8 mouse cellular contexts compared by ENCODE assay signal in genomic region chr2:152392786-152393185, GRCm38 (mm10). TPM values are rescaled to one million over a fixed set of nuclear protein-coding genes. Genes with fewer than 3 reads are reported as not detected.
DNase-seq lines count a peak whose midpoint lies in the region; ATAC-seq lines count a peak whose summit lies in the region.

No protein-coding gene starts in this region.

- no peak overlapping the region for H3K9ac ChIP-seq in hindbrain, embryonic 12.5 days
- no peak overlapping the region for H3K9ac ChIP-seq in embryonic facial prominence, embryonic 14.5 days (ENCODE audit: low read depth, low read length)
- H3K9ac ChIP-seq in neural tube, embryonic 13.5 days = no peak overlapping the region

- no peak for ATAC-seq in hindbrain, embryonic 12.5 days (ENCODE audit: low FRiP score)
- peak; percentile 34 for ATAC-seq in activated CD4-positive, CD25-positive, alpha-beta regulatory T cell, adult 4 months
- ATAC-seq in embryonic facial prominence, embryonic 14.5 days (ENCODE audit: low read depth) = no peak
- no peak for ATAC-seq in neural tube, embryonic 13.5 days (ENCODE audit: low read depth)

- no peak overlapping the region for H3K27ac ChIP-seq in hindbrain, embryonic 12.5 days
- no peak overlapping the region for H3K27ac ChIP-seq in hindbrain, embryonic 10.5 days
- no peak overlapping the region for H3K27ac ChIP-seq in embryonic facial prominence, embryonic 14.5 days (replicated peaks; ENCODE audit: low read depth, low read length)
- H3K27ac ChIP-seq in neural tube, embryonic 13.5 days (replicated peaks) = no peak overlapping the region

- WGBS in hindbrain, embryonic 12.5 days = 13% methylated on average over 3 of the region's 3 CpGs
- WGBS in hindbrain, embryonic 10.5 days = 22% methylated on average over 3 of the region's 3 CpGs
- 13% methylated on average over 3 of the region's 3 CpGs for WGBS in embryonic facial prominence, embryonic 14.5 days
- 27% methylated on average over 3 of the region's 3 CpGs for WGBS in neural tube, embryonic 13.5 days

- H3K9me3 ChIP-seq in hindbrain, embryonic 12.5 days (replicated peaks) = no peaks in the 10 kb centered on the region
- H3K9me3 ChIP-seq in hindbrain, embryonic 10.5 days = no peaks in the 10 kb centered on the region
- no peaks in the 10 kb centered on the region for H3K9me3 ChIP-seq in embryonic facial prominence, embryonic 14.5 days (ENCODE audit: control insufficient read depth, low read length)
- no peaks in the 10 kb centered on the region for H3K9me3 ChIP-seq in neural tube, embryonic 13.5 days

- H3K4me1 ChIP-seq in hindbrain, embryonic 12.5 days = peaks cover 31% of the 10 kb centered on the region
- H3K4me1 ChIP-seq in hindbrain, embryonic 10.5 days (replicated peaks) = peaks cover 45% of the 10 kb centered on the region
- H3K4me1 ChIP-seq in embryonic facial prominence, embryonic 14.5 days (ENCODE audit: control insufficient read depth, insufficient read depth, low read length) = peaks cover 11% of the 10 kb centered on the region; the same call in 1 of the 2 replicates
- H3K4me1 ChIP-seq in neural tube, embryonic 13.5 days (replicated peaks) = peaks cover 32% of the 10 kb centered on the region

- H3K4me2 ChIP-seq in hindbrain, embryonic 12.5 days (replicated peaks) = peak overlapping the region; percentile 76; the same call in 1 of the 2 replicates
- H3K4me2 ChIP-seq in embryonic facial prominence, embryonic 14.5 days (ENCODE audit: low read depth, low read length) = no peak overlapping the region
- peak overlapping the region; percentile 98; the same call in 1 of the 2 replicates for H3K4me2 ChIP-seq in neural tube, embryonic 13.5 days

- peaks cover 13% of the 10 kb centered on the region; the same call in 1 of the 2 replicates for H3K36me3 ChIP-seq in hindbrain, embryonic 12.5 days
- peaks cover 14% of the 10 kb centered on the region for H3K36me3 ChIP-seq in hindbrain, embryonic 10.5 days
- peaks cover 16% of the 10 kb centered on the region; the same call in 1 of the 2 replicates for H3K36me3 ChIP-seq in embryonic facial prominence, embryonic 14.5 days (ENCODE audit: control insufficient read depth, insufficient read depth, low read length)
- peaks cover 14% of the 10 kb centered on the region for H3K36me3 ChIP-seq in neural tube, embryonic 13.5 days

- no peaks in the 10 kb centered on the region for H3K27me3 ChIP-seq in hindbrain, embryonic 12.5 days
- H3K27me3 ChIP-seq in hindbrain, embryonic 10.5 days (ENCODE audit: insufficient read depth, poor library complexity, severe bottlenecking) = no peaks in the 10 kb centered on the region; the same call in 1 of the 2 replicates
- H3K27me3 ChIP-seq in embryonic facial prominence, embryonic 14.5 days (replicated peaks; ENCODE audit: control insufficient read depth, insufficient read depth, low read length) = no peaks in the 10 kb centered on the region
- no peaks in the 10 kb centered on the region for H3K27me3 ChIP-seq in neural tube, embryonic 13.5 days

- H3K4me3 ChIP-seq in hindbrain, embryonic 12.5 days = no peak overlapping the region
- H3K4me3 ChIP-seq in hindbrain, embryonic 10.5 days = no peak overlapping the region
- no peak overlapping the region for H3K4me3 ChIP-seq in embryonic facial prominence, embryonic 14.5 days (ENCODE audit: low read depth, low read length)
- no peak overlapping the region for H3K4me3 ChIP-seq in neural tube, embryonic 13.5 days

- no peak for DNase-seq in hindbrain, embryonic 10.5 days (ENCODE audit: low spot score)
- DNase-seq in CD4-positive helper T cell, adult 2 months (ENCODE audit: low read depth, low spot score) = peak; percentile 51
- peak; percentile 82 for DNase-seq in embryonic facial prominence, embryonic 14.5 days (ENCODE audit: low spot score)
- DNase-seq in layer of hippocampus, adult 9-11 months = peak; percentile 61
- DNase-seq in urinary bladder, postnatal 4 days (ENCODE audit: low spot score in 2 of 2) = no peak

RNA-seq across cellular contexts. Expression of gene Sox12, which starts 5.1 kb away (rescaled TPM):
- 19.5 and 19.6 TPM in 2 replicates for polyA plus RNA-seq in hindbrain, embryonic 12.5 days (2016; fragmentation: Nextera tagmentation; extraction: Ambion mirVana)
- polyA plus RNA-seq in hindbrain, embryonic 10.5 days (2016; fragmentation: Nextera tagmentation; extraction: Ambion mirVana) = 9.5 and 11.1 TPM in 2 replicates
- polyA plus RNA-seq in activated CD4-positive, CD25-positive, alpha-beta regulatory T cell, adult 4 months (2017; shearing (Covaris generic)) = under 1 TPM; 0.30 to 0.33 TPM
- polyA plus RNA-seq in embryonic facial prominence, embryonic 14.5 days (2014; fragmentation: Nextera tagmentation; extraction: Ambion mirVana) = 10.4 and 11.4 TPM in 2 replicates
- 14.9 and 15.3 TPM in 2 replicates for polyA plus RNA-seq in neural tube, embryonic 13.5 days (2015; fragmentation: Nextera tagmentation; extraction: Ambion mirVana)

RNA-seq across cellular contexts. Expression of gene Nrsn2, which starts 16.3 kb away (rescaled TPM):
- polyA plus RNA-seq in hindbrain, embryonic 12.5 days (2016; fragmentation: Nextera tagmentation; extraction: Ambion mirVana) = 14.4 and 15.0 TPM in 2 replicates
- polyA plus RNA-seq in hindbrain, embryonic 10.5 days (2016; fragmentation: Nextera tagmentation; extraction: Ambion mirVana) = 1.4 and 5.1 TPM in 2 replicates
- not detected for polyA plus RNA-seq in activated CD4-positive, CD25-positive, alpha-beta regulatory T cell, adult 4 months (2017; shearing (Covaris generic))
- polyA plus RNA-seq in embryonic facial prominence, embryonic 14.5 days (2014; fragmentation: Nextera tagmentation; extraction: Ambion mirVana) = 2.5 and 2.7 TPM in 2 replicates
- 30.7 and 32.0 TPM in 2 replicates for polyA plus RNA-seq in neural tube, embryonic 13.5 days (2015; fragmentation: Nextera tagmentation; extraction: Ambion mirVana)

RNA-seq across cellular contexts. Expression of gene Zcchc3, which starts 22.0 kb away (rescaled TPM):
- polyA plus RNA-seq in hindbrain, embryonic 12.5 days (2016; fragmentation: Nextera tagmentation; extraction: Ambion mirVana) = 50.7 and 54.5 TPM in 2 replicates
- polyA plus RNA-seq in hindbrain, embryonic 10.5 days (2016; fragmentation: Nextera tagmentation; extraction: Ambion mirVana) = 45.9 and 47.9 TPM in 2 replicates
- polyA plus RNA-seq in activated CD4-positive, CD25-positive, alpha-beta regulatory T cell, adult 4 months (2017; shearing (Covaris generic)) = under 1 TPM; 0.70 to 0.74 TPM
- polyA plus RNA-seq in embryonic facial prominence, embryonic 14.5 days (2014; fragmentation: Nextera tagmentation; extraction: Ambion mirVana) = 29.5 and 36.4 TPM in 2 replicates
- polyA plus RNA-seq in neural tube, embryonic 13.5 days (2015; fragmentation: Nextera tagmentation; extraction: Ambion mirVana) = 21.5 and 24.5 TPM in 2 replicates

RNA-seq across cellular contexts. Expression of gene 6820408C15Rik, which starts 22.6 kb away (rescaled TPM):
- 2.0 and 3.6 TPM in 2 replicates for polyA plus RNA-seq in hindbrain, embryonic 12.5 days (2016; fragmentation: Nextera tagmentation; extraction: Ambion mirVana)
- polyA plus RNA-seq in hindbrain, embryonic 10.5 days (2016; fragmentation: Nextera tagmentation; extraction: Ambion mirVana) = 1.3 and 3.3 TPM in 2 replicates
- polyA plus RNA-seq in activated CD4-positive, CD25-positive, alpha-beta regulatory T cell, adult 4 months (2017; shearing (Covaris generic)) = not detected
- 0.87 and 5.1 TPM in 2 replicates for polyA plus RNA-seq in embryonic facial prominence, embryonic 14.5 days (2014; fragmentation: Nextera tagmentation; extraction: Ambion mirVana)
- 0.67 and 0.83 TPM in 2 replicates for polyA plus RNA-seq in neural tube, embryonic 13.5 days (2015; fragmentation: Nextera tagmentation; extraction: Ambion mirVana)

RNA-seq across cellular contexts. Expression of gene Trib3, which starts 49.0 kb away (rescaled TPM):
- polyA plus RNA-seq in hindbrain, embryonic 12.5 days (2016; fragmentation: Nextera tagmentation; extraction: Ambion mirVana) = 3.0 and 3.5 TPM in 2 replicates
- polyA plus RNA-seq in hindbrain, embryonic 10.5 days (2016; fragmentation: Nextera tagmentation; extraction: Ambion mirVana) = 1.3 and 3.0 TPM in 2 replicates
- 1 to 10 TPM; 3.4 to 5.1 TPM for polyA plus RNA-seq in activated CD4-positive, CD25-positive, alpha-beta regulatory T cell, adult 4 months (2017; shearing (Covaris generic))
- polyA plus RNA-seq in embryonic facial prominence, embryonic 14.5 days (2014; fragmentation: Nextera tagmentation; extraction: Ambion mirVana) = 3.0 and 3.3 TPM in 2 replicates
- 1.1 and 2.1 TPM in 2 replicates for polyA plus RNA-seq in neural tube, embryonic 13.5 days (2015; fragmentation: Nextera tagmentation; extraction: Ambion mirVana)

Comparison
In these comparisons a context has a peak if more than half of its experiments do, and no peak if none do; other contexts are left out.
1. DNase-seq: peak in CD4-positive helper T cell, adult 2 months (single experiment), embryonic facial prominence, embryonic 14.5 days (single experiment) and layer of hippocampus, adult 9-11 months (single experiment); none in hindbrain, embryonic 10.5 days (single experiment) and urinary bladder, postnatal 4 days (0 of 2).
2. RNA of gene Zcchc3, which starts 22.0 kb away (polyA plus RNA-seq): 50.7 to 54.5 TPM in hindbrain, embryonic 12.5 days, 45.9 to 47.9 TPM in hindbrain, embryonic 10.5 days, 29.5 to 36.4 TPM in embryonic facial prominence, embryonic 14.5 days and 21.5 to 24.5 TPM in neural tube, embryonic 13.5 days; 0.70 to 0.74 TPM in activated CD4-positive, CD25-positive, alpha-beta regulatory T cell, adult 4 months; every median in the first group is over 10 times any median in the second.